Mouse (Mus musculus): Measurements from ENCODE around the gene Clic6.

Gene Clic6

GRCm38 (mm10) chr16:92485436-92485835, at the start of gene Clic6:
TSS of gene Clic6 (plus strand) at chr16:92485736.
- DNase-seq (ENCODE audit: inconsistent age in 2 of 2, low spot score in 1 of 2) = no peak

- no peak for DNase-seq (ENCODE audit: inconsistent age in 2 of 2, low spot score in 1 of 2)
Measured at GRCm38 (mm10) chr16:92439775-92440174, 45.8 kb upstream of the Clic6 start.

GRCm38 (mm10) chr16:92440229-92440628, 45.3 kb upstream of the Clic6 start:
- no peak for DNase-seq (ENCODE audit: inconsistent age in 2 of 2, low spot score in 1 of 2)

GRCm38 (mm10) chr16:92441203-92441602, 44.3 kb upstream of the Clic6 start:
- DNase-seq (ENCODE audit: inconsistent age in 2 of 2, low spot score in 1 of 2) = no peak

- peak; percentile 62 to 70 for DNase-seq (ENCODE audit: inconsistent age in 2 of 2, low spot score in 1 of 2)
Measured at GRCm38 (mm10) chr16:92442150-92442549, 43.4 kb upstream of the Clic6 start.

GRCm38 (mm10) chr16:92442946-92443345, 42.6 kb upstream of the Clic6 start:
- no peak for DNase-seq (ENCODE audit: inconsistent age in 2 of 2, low spot score in 1 of 2)

- DNase-seq (ENCODE audit: inconsistent age in 2 of 2, low spot score in 1 of 2) = peak; percentile 63 to 86
Measured at GRCm38 (mm10) chr16:92443644-92444113, 41.9 kb upstream of the Clic6 start.

GRCm38 (mm10) chr16:92445377-92445776, 40.2 kb upstream of the Clic6 start:
- peak in 1 of 2 experiments; percentile 59 for DNase-seq (ENCODE audit: inconsistent age in 2 of 2, low spot score in 1 of 2)

GRCm38 (mm10) chr16:92449080-92449479, 36.5 kb upstream of the Clic6 start:
- DNase-seq (ENCODE audit: inconsistent age in 2 of 2, low spot score in 1 of 2) = no peak

GRCm38 (mm10) chr16:92450331-92450730, 35.2 kb upstream of the Clic6 start:
- no peak for DNase-seq (ENCODE audit: inconsistent age in 2 of 2, low spot score in 1 of 2)

GRCm38 (mm10) chr16:92451516-92452072, 33.9 kb upstream of the Clic6 start:
- no peak for DNase-seq (ENCODE audit: inconsistent age in 2 of 2, low spot score in 1 of 2)

GRCm38 (mm10) chr16:92452609-92453008, 32.9 kb upstream of the Clic6 start:
- no peak for DNase-seq (ENCODE audit: inconsistent age in 2 of 2, low spot score in 1 of 2)

- DNase-seq (ENCODE audit: inconsistent age in 2 of 2, low spot score in 1 of 2) = no peak
Measured at GRCm38 (mm10) chr16:92454002-92454401, 31.5 kb upstream of the Clic6 start.

GRCm38 (mm10) chr16:92454495-92454894, 31.0 kb upstream of the Clic6 start:
- DNase-seq (ENCODE audit: inconsistent age in 2 of 2, low spot score in 1 of 2) = no peak

- no peak for DNase-seq (ENCODE audit: inconsistent age in 2 of 2, low spot score in 1 of 2)
Measured at GRCm38 (mm10) chr16:92455488-92455887, 30.0 kb upstream of the Clic6 start.

- no peak for DNase-seq (ENCODE audit: inconsistent age in 2 of 2, low spot score in 1 of 2)
Measured at GRCm38 (mm10) chr16:92455969-92456368, 29.6 kb upstream of the Clic6 start.

- DNase-seq (ENCODE audit: inconsistent age in 2 of 2, low spot score in 1 of 2) = peak; percentile 60 to 86
Measured at GRCm38 (mm10) chr16:92457594-92457993, 27.9 kb upstream of the Clic6 start.

GRCm38 (mm10) chr16:92461412-92461811, 24.1 kb upstream of the Clic6 start:
- DNase-seq (ENCODE audit: inconsistent age in 2 of 2, low spot score in 1 of 2) = no peak

GRCm38 (mm10) chr16:92464390-92464972, 21.1 kb upstream of the Clic6 start:
- no peak for DNase-seq (ENCODE audit: inconsistent age in 2 of 2, low spot score in 1 of 2)

GRCm38 (mm10) chr16:92465226-92465625, 20.3 kb upstream of the Clic6 start:
- DNase-seq (ENCODE audit: inconsistent age in 2 of 2, low spot score in 1 of 2) = peak in 1 of 2 experiments; percentile 65

- peak; percentile 98 to 99 for DNase-seq (ENCODE audit: inconsistent age in 2 of 2, low spot score in 1 of 2)
Measured at GRCm38 (mm10) chr16:92465642-92466526, 19.7 kb upstream of the Clic6 start.

GRCm38 (mm10) chr16:92467041-92467440, 18.5 kb upstream of the Clic6 start:
- no peak for DNase-seq (ENCODE audit: inconsistent age in 2 of 2, low spot score in 1 of 2)

Data from adrenal gland, adult (tissue).